Mouse (Mus musculus): Measurements from ENCODE around the gene Sprr2k.

- TF ChIP-seq POLR2A (IDR thresholded peaks at IDR 0.05; ENCODE audit: borderline replicate concordance, extremely low read depth, low read depth, low read length) (no peak), CTCF (IDR thresholded peaks at IDR 0.05; ENCODE audit: insufficient read depth, low read length) (no peak)
Observed at GRCm38 (mm10) chr3:92385385-92385784, 47.0 kb upstream of the Sprr2k start, which contains the start of gene Sprr2h.

Measured in lung, adult 2 months (tissue).